Mouse (Mus musculus) heart, postnatal 4 days (tissue): ENCODE measurements around the gene Gm3173. TPM values are rescaled to one million over a fixed set of nuclear protein-coding genes. Genes with fewer than 3 reads are reported as not detected.
"Not testable (repeated sequence)": the region's sequence is repeated elsewhere in the genome, so short reads cannot be mapped to it uniquely, and the experiment has no call there.

Source experiments
- DNase-seq: peaks from one replicate; pipeline ENCODE4 v3.0.0; 2021
- total RNA-seq, 2 experiments: library from RNA; stranded (reverse); gene quantifications; 2 replicates each; pipeline ENCODE4 v1.2.3; 2021

Gene Gm3173
- total RNA-seq, result not detected

DNA sequence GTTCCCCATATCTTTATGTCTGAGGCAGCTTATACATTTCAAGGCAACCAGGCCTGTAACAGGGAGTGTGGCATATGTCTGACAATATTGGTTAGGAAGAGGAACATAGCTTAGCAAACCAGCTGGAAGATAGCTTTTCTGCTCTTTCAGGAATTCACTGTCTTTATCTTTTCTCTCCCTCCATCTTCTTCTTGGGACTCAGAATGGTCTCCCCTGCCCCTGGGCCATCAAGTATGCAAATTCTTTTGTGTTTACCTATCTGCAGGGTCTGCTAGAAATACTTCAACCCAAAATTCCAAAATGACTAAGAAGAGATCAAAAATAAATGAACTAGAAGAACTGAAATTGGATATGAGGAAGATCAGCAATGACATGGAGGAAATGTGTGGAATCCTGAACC lies at the start of gene Gm3173:
Gene Gm3173, plus strand, starts transcription at position 301 of the 400 bp plus-strand sequence.
- not testable (repeated sequence) for DNase-seq

DNA sequence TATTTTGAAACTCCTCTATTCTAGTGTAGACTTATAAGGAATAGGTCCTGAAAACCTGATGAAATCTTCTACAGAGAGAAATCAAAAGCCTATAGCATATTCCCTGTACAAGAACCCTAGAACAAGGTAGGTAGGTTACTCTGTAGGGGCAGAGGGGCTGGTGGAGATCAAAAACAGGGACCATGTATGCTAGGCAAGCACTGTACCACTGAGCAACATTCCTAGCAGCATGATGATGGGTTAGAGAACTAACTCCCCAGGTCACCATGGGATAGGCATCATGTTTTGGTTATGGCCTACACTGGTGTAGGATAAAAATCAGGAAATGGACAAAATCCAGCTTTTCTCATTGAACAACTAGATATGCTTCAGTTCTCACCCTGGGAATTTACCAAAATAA lies 45.2 kb upstream of the Gm3173 start:
- not testable (repeated sequence) for DNase-seq

DNA sequence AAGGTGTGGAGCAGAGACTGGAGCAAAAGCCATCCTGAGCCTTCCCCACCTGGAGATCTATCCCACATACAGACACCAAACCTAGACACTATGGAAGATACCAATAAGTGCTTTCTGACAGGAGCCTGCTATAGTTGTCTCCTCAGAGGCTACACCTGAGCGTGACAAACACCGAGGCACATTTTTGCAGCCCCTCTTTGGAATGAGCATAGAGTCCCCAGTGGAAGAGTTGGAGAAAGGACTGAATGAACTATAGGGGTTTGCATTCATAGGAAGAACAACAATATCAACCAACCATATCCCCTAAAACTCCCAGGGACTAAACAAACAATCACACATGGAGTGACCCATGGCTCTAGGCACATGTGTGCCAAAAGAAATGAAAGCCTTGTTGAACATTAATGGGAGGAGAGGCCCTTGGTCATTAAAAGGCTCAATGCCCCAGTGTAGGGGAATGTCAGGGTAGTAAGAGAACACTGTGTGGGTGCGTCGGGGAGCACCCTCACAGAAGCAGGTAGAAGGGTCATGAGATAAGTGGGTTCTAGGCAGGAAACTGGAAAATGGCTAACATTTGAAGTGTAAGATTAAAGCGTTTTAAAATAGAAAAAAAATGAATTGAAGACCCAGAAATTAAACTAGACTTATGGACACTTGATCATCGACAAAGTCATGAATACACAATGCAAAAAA lies 37.8 kb upstream of the Gm3173 start:
- not testable (repeated sequence) for DNase-seq

DNA sequence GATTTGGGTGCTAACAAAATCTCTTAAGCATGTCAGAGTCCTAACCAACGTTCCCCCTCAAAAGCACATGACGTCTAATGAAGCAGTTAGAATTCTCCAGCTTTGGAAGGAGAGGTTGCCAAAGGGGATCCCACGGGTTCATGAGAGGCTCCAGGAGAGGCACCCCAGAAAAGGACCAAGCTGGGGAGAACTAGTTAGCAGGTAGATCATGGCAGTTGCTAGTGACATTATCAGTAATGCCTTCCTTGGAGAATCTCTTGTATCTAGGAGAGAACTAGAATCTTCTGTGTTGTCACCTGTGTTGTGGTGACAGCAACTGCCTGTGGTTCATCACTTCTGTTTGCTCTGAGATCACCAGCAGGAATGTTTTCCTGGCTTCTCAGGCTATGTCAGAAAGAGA lies 33.6 kb upstream of the Gm3173 start, which contains the start of gene Gm3159:
Gene Gm3159, plus strand, starts transcription at position 301 of the 400 bp plus-strand sequence.
- not testable (repeated sequence) for DNase-seq

DNA sequence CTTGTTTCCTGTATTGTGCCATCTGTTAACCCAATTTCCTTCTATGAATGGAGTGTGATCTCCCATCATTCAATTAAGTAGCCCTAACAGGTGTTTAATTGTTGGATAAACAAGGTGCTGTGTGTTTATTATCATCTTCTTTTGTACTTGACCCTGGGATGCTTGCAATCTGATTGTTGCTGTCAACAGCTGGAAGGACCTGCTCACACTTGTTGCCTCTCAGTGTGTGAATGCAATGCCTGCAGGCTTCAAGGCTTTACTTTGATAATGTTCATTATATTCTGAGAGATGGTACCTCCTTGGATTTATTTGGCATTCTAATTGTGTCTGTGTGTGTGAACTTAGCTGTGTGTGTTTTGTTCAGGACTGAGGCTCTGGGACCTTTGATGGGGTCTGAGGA lies 32.2 kb upstream of the Gm3173 start:
- DNase-seq, result not testable (repeated sequence)

DNA sequence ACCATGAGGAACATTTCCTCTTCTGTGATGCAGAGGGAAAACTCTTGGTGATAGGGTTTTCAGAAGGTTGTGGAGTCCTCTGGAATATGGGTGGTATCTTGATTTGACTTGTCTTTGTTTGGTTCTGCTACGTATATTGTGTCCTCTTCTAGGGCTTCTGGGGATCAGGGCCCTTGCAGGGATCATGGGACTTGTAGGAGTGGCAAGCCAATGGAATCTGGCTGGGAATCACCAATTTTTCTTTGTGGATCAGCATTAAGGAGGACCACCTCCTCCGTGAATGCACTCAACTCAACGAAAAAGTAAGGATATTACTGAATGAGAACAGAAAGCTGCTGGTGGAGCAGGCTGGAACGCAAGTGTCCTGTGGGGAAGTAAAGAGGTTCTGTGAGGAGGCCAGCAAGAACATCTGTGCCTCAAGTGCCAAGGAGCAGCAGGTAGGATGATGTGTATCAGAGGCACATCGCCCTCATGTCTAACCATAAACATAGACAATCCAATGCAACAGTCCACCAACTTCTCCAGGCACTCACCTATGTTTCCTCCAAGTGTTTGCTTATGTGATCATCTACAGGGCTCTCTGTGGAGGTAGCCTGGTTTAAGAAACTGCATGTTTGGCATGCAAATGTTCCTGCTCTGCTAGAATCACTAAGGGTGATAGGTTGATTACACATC lies 30.5 kb upstream of the Gm3173 start:
- not testable (repeated sequence) for DNase-seq

DNA sequence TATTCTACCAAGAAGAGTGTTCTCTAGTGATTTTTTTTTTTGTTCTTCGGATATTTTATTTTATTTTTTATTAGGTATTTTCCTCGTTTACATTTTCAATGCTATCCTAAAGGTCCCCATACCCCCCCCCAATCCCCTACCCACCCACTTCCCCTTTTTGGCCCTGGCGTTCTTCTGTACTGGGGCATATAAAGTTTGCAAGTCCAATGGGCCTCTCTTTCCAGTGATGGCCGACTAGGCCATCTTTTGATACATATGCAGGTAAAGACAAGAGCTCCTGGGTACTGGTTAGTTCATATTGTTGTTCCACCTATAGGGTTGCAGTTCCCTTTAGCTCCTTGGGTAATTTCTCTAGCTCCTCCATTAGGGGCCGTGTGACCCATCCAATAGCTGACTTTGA lies 29.5 kb upstream of the Gm3173 start:
- DNase-seq, result not testable (repeated sequence)

DNA sequence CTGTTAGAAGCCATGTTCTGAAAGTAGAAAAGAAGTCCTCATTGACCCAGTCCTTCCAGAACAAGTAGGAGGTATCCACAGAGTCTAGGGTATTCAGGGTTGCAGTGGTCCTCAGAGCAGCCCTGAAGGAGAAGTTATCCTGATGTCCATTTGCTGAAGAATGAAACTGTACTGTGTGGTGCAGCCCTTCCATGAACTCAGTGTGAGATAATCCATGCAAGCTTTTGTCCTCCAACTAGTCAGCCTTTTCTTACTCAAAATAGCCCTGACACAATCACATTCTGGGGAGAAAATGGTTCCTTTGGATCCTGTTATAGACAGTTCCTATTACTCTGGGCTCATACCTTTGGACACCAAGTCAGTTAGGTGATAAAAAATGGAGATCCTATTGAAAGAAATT lies 27.0 kb upstream of the Gm3173 start:
- not testable (repeated sequence) for DNase-seq

DNA sequence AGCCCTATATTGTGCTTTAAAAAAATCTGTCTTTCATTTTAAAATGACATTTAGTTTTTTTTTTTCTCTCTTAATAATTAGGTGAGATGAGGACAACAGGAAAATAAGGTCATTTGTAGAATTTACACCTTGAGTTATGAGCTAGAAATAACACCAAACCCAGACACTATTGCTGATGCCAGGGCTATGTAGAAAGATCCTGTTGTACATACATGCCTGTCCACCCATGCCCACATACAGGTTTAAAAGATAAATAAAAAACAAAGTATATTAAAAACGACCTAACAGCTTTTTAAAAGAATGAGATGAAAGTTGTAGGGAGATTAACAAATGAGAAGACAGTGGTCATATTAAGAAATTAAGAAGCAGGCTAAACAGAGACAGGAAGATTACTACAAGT lies 20.9 kb upstream of the Gm3173 start:
- DNase-seq, result not testable (repeated sequence)

DNA sequence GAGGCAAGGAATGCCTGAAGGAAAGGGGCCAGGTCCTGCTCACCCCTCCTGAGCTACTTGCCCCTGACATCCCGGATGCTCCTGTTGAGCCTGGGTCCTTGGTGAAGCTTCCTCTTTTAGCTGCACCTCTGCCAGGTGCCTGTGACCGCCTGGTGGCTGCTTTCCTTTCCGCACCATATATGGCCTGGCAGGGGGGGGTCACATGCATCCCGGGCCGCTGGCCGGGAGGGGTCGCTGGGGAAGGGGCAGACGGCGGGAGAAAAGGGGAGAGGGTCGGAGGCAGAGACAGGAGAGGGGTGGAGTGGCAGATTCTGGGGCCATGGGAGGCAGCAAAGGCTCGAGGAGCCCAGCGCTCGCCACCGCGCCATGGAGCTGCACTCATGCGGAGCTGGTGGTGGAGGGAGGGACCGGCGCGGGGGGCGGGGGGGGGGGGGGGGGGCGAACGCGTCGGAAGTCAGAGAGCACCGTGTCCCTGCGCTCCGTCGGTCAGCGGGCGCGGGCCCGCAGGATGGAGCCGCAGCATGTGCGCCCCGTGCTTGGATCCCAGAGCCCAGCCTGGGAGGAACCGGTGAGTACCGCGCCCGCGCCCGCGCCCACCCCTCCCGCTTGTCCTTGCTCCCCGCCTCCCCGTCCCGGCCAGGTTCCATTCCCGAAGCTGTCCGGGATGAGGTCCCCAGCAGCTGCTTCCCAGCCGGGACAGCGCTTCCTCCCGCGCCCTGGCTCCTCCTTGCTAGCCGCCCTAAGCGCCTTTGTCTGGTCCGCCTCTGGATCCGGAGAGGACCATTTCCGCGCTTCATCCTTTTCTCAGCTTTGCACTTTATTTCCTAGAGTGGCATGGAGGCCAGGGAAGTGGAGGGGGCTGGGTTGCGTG lies 15.6 kb upstream of the Gm3173 start, which contains the start of gene Gm3164:
Gene Gm3164, plus strand, starts transcription at position 484 of the 871 bp plus-strand sequence.
- DNase-seq, result peak; percentile 75

DNA sequence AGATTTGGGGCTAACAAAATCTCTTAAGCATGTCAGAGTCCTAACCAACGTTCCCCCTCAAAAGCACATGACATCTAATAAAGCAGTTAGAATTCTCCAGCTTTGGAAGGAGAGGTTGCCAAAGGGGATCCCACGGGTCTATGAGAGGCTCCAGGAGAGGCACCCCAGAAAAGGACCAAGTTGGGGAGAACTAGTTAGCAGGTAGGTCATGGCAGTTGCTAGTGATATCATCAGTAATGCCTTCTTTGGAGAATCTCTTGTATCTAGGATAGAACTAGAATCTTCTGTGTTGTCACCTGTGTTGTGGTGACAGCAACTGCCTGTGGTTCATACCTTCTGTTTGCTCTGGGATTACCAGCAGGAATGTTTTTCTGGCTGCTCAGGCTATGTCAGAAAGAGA lies 50.7 kb downstream of the Gm3173 start, which contains the start of gene Gm3182:
Gene Gm3182, plus strand, starts transcription at position 301 of the 400 bp plus-strand sequence.
- DNase-seq, result not testable (repeated sequence)

DNA sequence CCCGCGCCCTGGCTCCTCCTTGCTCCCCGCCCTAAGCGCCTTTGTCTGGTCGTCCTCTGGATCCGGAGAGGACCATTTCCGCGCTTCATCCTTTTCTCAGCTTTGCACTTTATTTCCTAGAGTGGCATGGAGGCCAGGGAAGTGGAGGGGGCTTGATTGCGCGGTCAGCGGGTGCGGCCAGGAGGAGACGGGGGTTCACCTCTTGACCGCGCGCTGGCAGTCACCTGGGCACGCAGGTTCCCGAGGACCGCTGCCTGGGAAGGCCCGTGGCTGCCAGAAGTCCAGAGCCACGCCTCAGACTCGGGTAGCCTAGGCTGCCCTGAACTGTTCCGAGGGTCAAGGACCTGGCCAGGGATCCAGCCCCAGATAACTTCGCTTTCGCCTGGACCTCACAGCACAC lies 68.6 kb downstream of the Gm3173 start:
- DNase-seq, result not testable (repeated sequence)

DNA sequence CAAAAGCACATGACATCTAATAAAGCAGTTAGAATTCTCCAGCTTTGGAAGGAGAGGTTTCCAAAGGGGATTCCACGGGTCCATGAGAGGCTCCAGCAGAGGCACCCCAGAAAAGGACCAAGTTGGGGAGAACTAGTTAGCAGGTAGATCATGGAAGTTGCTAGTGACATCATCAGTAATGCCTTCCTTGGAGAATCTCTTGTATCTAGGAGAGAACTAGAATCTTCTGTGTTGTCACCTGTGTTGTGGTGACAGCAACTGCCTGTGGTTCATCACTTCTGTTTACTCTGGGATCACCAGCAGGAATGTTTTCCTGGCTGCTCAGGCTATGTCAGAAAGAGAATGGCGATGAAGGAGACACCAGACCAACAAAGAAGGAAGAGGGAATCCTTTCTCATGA lies 124.3 kb downstream of the Gm3173 start, which contains the start of gene Gm3047:
Gene Gm3047, plus strand, starts transcription at position 301 of the 400 bp plus-strand sequence.
- not testable (repeated sequence) for DNase-seq

Other genes starting within 250 kb of the Gm3173 start
- under 1 TPM; 0.19 to 0.20 TPM for gene Gm2974, start 248.4 kb upstream of the Gm3173 start, total RNA-seq
- gene Gm3138, start 181.4 kb upstream of the Gm3173 start, total RNA-seq, result not detected
- not detected for gene Gm3149, start 113.7 kb upstream of the Gm3173 start, total RNA-seq
- under 1 TPM; 0.14 to 0.50 TPM for gene 2610042L04Rik, start 96.2 kb upstream of the Gm3173 start, total RNA-seq
- not detected for gene Gm3159, start 33.5 kb upstream of the Gm3173 start, total RNA-seq
- under 1 TPM; 0.70 to 0.79 TPM for gene Gm3164, start 15.5 kb upstream of the Gm3173 start, total RNA-seq
- gene Gm3182, start 50.8 kb downstream of the Gm3173 start, total RNA-seq, result not detected
- not detected for gene Gm3047, start 124.4 kb downstream of the Gm3173 start, total RNA-seq
- gene Gm8159, start 201.4 kb downstream of the Gm3173 start, total RNA-seq, result under 1 TPM in 1 of 2 experiments, not detected in 1; 0.21 TPM
- gene Gm3239, start 233.2 kb downstream of the Gm3173 start, total RNA-seq, result not detected